Mouse (Mus musculus): ENCODE measurements at regions not wholly inside any gene's neighbourhood (a gene's known extent, or its start where the extent isn't known, plus 50 kb on each side); places are given as distances from the start of the nearest gene placed in this dataset.

- 91% methylated on average over 3 of the region's 3 CpGs for WGBS
Observed at GRCm38 (mm10) chr6:51678743-51679142, 155.0 kb downstream of the Snx10 start.

GRCm38 (mm10) chr6:51680239-51680857, 156.6 kb downstream of the Snx10 start:
- peaks cover 12% of the 10 kb centered on the region; the same call in 1 of the 2 replicates for H3K4me1 ChIP-seq
- no peak overlapping the region for H3K9ac ChIP-seq
- no peaks in the 10 kb centered on the region for H3K36me3 ChIP-seq (ENCODE audit: poor library complexity, severe bottlenecking)
- 77% methylated on average over 10 of the region's 10 CpGs for WGBS
- no peaks in the 10 kb centered on the region for H3K9me3 ChIP-seq (replicated peaks)
- ATAC-seq = no peak
- H3K27me3 ChIP-seq = no peaks in the 10 kb centered on the region
- no peak overlapping the region for H3K4me3 ChIP-seq
- H3K4me2 ChIP-seq = no peak overlapping the region
- no peak overlapping the region for H3K27ac ChIP-seq

More at GRCm38 (mm10) chr6:51678743-51679142, 155.0 kb downstream of the Snx10 start:
- peaks cover 11% of the 10 kb centered on the region; the same call in 1 of the 2 replicates for H3K4me1 ChIP-seq
- H3K9me3 ChIP-seq (replicated peaks) = no peaks in the 10 kb centered on the region
- H3K36me3 ChIP-seq (ENCODE audit: poor library complexity, severe bottlenecking) = no peaks in the 10 kb centered on the region
- H3K27ac ChIP-seq = no peak overlapping the region
- ATAC-seq = no peak
- H3K4me3 ChIP-seq = no peak overlapping the region
- H3K27me3 ChIP-seq = no peaks in the 10 kb centered on the region
- H3K9ac ChIP-seq = no peak overlapping the region
- H3K4me2 ChIP-seq = no peak overlapping the region

- no peaks in the 10 kb centered on the region for H3K9me3 ChIP-seq (replicated peaks)
- H3K4me1 ChIP-seq = 0 out of 2 replicates have a peak, but pooled peaks cover 7% of the 10 kb centered on the region
- H3K9ac ChIP-seq = no peak overlapping the region
- H3K4me3 ChIP-seq = no peak overlapping the region
- WGBS = 86% methylated on average over 5 of the region's 5 CpGs
- H3K4me2 ChIP-seq = no peak overlapping the region
- no peaks in the 10 kb centered on the region for H3K36me3 ChIP-seq (ENCODE audit: poor library complexity, severe bottlenecking)
- no peaks in the 10 kb centered on the region for H3K27me3 ChIP-seq
- no peak overlapping the region for H3K27ac ChIP-seq
- ATAC-seq = no peak
Observed at GRCm38 (mm10) chr6:51683131-51683530, 159.4 kb downstream of the Snx10 start.

- Histone ChIP-seq H3K4me3 (no peak overlapping the region), H3K4me1 (0 out of 2 replicates have a peak, but pooled peaks cover 7% of the 10 kb centered on the region), H3K36me3 (ENCODE audit: poor library complexity, severe bottlenecking) (no peaks in the 10 kb centered on the region), H3K4me2 (no peak overlapping the region), H3K9ac (no peak overlapping the region), H3K27me3 (no peaks in the 10 kb centered on the region), H3K27ac (no peak overlapping the region), H3K9me3 (replicated peaks) (no peaks in the 10 kb centered on the region)
- WGBS = 52% methylated on average over 8 of the region's 8 CpGs
- no peak for ATAC-seq
Observed at GRCm38 (mm10) chr6:51685651-51686287, 162.1 kb downstream of the Snx10 start.

GRCm38 (mm10) chr6:51690795-51691563, 167.3 kb downstream of the Snx10 start:
- Histone ChIP-seq H3K27ac (no peak overlapping the region), H3K9ac (no peak overlapping the region), H3K36me3 (ENCODE audit: poor library complexity, severe bottlenecking) (no peaks in the 10 kb centered on the region), H3K9me3 (replicated peaks) (no peaks in the 10 kb centered on the region), H3K27me3 (no peaks in the 10 kb centered on the region), H3K4me2 (no peak overlapping the region), H3K4me1 (peaks cover 6% of the 10 kb centered on the region; the same call in 1 of the 2 replicates), H3K4me3 (no peak overlapping the region)
- WGBS = 90% methylated on average over 13 of the region's 13 CpGs
- no peak for ATAC-seq

GRCm38 (mm10) chr6:51693984-51694383, 170.3 kb downstream of the Snx10 start:
- H3K9me3 ChIP-seq (replicated peaks) = no peaks in the 10 kb centered on the region
- no peak for ATAC-seq

GRCm38 (mm10) chr6:51696396-51696795, 172.7 kb downstream of the Snx10 start:
- no peaks in the 10 kb centered on the region for H3K27me3 ChIP-seq
- no peak for ATAC-seq
- WGBS = 69% methylated on average over 7 of the region's 7 CpGs

More at GRCm38 (mm10) chr6:51693984-51694383, 170.3 kb downstream of the Snx10 start:
- no peaks in the 10 kb centered on the region for H3K27me3 ChIP-seq
- H3K4me1 ChIP-seq = peaks cover 9% of the 10 kb centered on the region; the same call in 1 of the 2 replicates
- H3K9ac ChIP-seq = no peak overlapping the region
- no peak overlapping the region for H3K4me3 ChIP-seq
- H3K27ac ChIP-seq = no peak overlapping the region
- no peaks in the 10 kb centered on the region for H3K36me3 ChIP-seq (ENCODE audit: poor library complexity, severe bottlenecking)
- H3K4me2 ChIP-seq = no peak overlapping the region
- WGBS = 65% methylated on average over 7 of the region's 7 CpGs

GRCm38 (mm10) chr6:51697754-51698153, 174.1 kb downstream of the Snx10 start:
- no peak overlapping the region for H3K27ac ChIP-seq
- H3K27me3 ChIP-seq = no peaks in the 10 kb centered on the region
- H3K9me3 ChIP-seq (replicated peaks) = no peaks in the 10 kb centered on the region
- H3K4me1 ChIP-seq = peaks cover 9% of the 10 kb centered on the region; the same call in 1 of the 2 replicates
- H3K4me3 ChIP-seq = no peak overlapping the region
- H3K4me2 ChIP-seq = no peak overlapping the region
- no peak for ATAC-seq
- no peak overlapping the region for H3K9ac ChIP-seq
- H3K36me3 ChIP-seq (ENCODE audit: poor library complexity, severe bottlenecking) = no peaks in the 10 kb centered on the region
- WGBS = 94% methylated on average over 3 of the region's 3 CpGs

More at GRCm38 (mm10) chr6:51696396-51696795, 172.7 kb downstream of the Snx10 start:
- Histone ChIP-seq H3K9ac (no peak overlapping the region), H3K4me3 (no peak overlapping the region), H3K36me3 (ENCODE audit: poor library complexity, severe bottlenecking) (no peaks in the 10 kb centered on the region), H3K9me3 (replicated peaks) (no peaks in the 10 kb centered on the region), H3K27ac (no peak overlapping the region), H3K4me1 (peaks cover 9% of the 10 kb centered on the region; the same call in 1 of the 2 replicates), H3K4me2 (no peak overlapping the region)

- Histone ChIP-seq H3K36me3 (ENCODE audit: poor library complexity, severe bottlenecking) (no peaks in the 10 kb centered on the region), H3K4me2 (no peak overlapping the region), H3K9me3 (replicated peaks) (no peaks in the 10 kb centered on the region), H3K27ac (no peak overlapping the region), H3K4me3 (no peak overlapping the region), H3K4me1 (peaks cover 9% of the 10 kb centered on the region; the same call in 1 of the 2 replicates), H3K9ac (no peak overlapping the region), H3K27me3 (no peaks in the 10 kb centered on the region)
- ATAC-seq = no peak
- 76% methylated on average over 4 of the region's 4 CpGs for WGBS
Observed at GRCm38 (mm10) chr6:51698244-51698643, 174.5 kb downstream of the Snx10 start.

- Histone ChIP-seq H3K4me1 (no peaks in the 10 kb centered on the region), H3K36me3 (ENCODE audit: poor library complexity, severe bottlenecking) (no peaks in the 10 kb centered on the region), H3K27ac (no peak overlapping the region), H3K4me3 (no peak overlapping the region), H3K4me2 (no peak overlapping the region), H3K9ac (no peak overlapping the region), H3K27me3 (no peaks in the 10 kb centered on the region), H3K9me3 (replicated peaks) (no peaks in the 10 kb centered on the region)
- no peak for ATAC-seq
- WGBS = 94% methylated on average over 11 of the region's 11 CpGs
Observed at GRCm38 (mm10) chr6:51701253-51702020, 177.7 kb downstream of the Snx10 start.

GRCm38 (mm10) chr6:51702456-51703171, 178.9 kb downstream of the Snx10 start:
- Histone ChIP-seq H3K9me3 (replicated peaks) (no peaks in the 10 kb centered on the region), H3K9ac (no peak overlapping the region), H3K4me3 (no peak overlapping the region), H3K27me3 (no peaks in the 10 kb centered on the region), H3K36me3 (ENCODE audit: poor library complexity, severe bottlenecking) (no peaks in the 10 kb centered on the region), H3K4me1 (no peaks in the 10 kb centered on the region), H3K27ac (no peak overlapping the region), H3K4me2 (no peak overlapping the region)
- whole genome bisulfite sequencing = 77% methylated on average over 10 of the region's 10 CpGs
- no peak; the same call in 1 of the 2 replicates for ATAC-seq

Data from forebrain, embryonic 13.5 days (tissue).